Mouse (Mus musculus) activated CD4-positive, CD25-positive, alpha-beta regulatory T cell (primary cell): Measurements from ENCODE around the gene Fat2. TPM values are rescaled to one million over a fixed set of nuclear protein-coding genes. Genes with fewer than 3 reads are reported as not detected.

ENCODE experiments used
- polyA plus RNA-seq, 2 experiments: library from polyadenylated mRNA; unstranded; fragments of 100-300 nt; shearing (Covaris generic); gene quantifications; one replicate each; pipeline ENCODE4 v1.2.1; 2017

The Fat2 gene
- polyA plus RNA-seq = under 1 TPM in 1 of 2 experiments, not detected in 1; 0.02 TPM

GRCm38 (mm10) chr11:55336101-55336891 is at the start of gene Fat2:
Fat2 (minus strand) TSS chr11:55336564.

GRCm38 (mm10) chr11:55204159-55204596 is 132.2 kb downstream of the Fat2 start, which contains the start of gene Slc36a1:
Slc36a1 (plus strand) TSS chr11:55204350.

Other genes starting within 250 kb of the Fat2 start
- 100 to 1,000 TPM in 1 of 2 experiments, 10 to 100 TPM in 1; 89.6 to 186 TPM for gene Gm2a, start 238.4 kb downstream of the Fat2 start, polyA plus RNA-seq
- under 1 TPM; 0.22 to 0.86 TPM for gene Slc36a3, start 184.9 kb downstream of the Fat2 start, polyA plus RNA-seq
- gene Slc36a2, start 151.5 kb downstream of the Fat2 start, polyA plus RNA-seq = under 1 TPM in 1 of 2 experiments, not detected in 1; 0.21 TPM
- 1 to 10 TPM; 1.9 to 2.1 TPM for gene Slc36a1, start 132.2 kb downstream of the Fat2 start, polyA plus RNA-seq
- under 1 TPM in 1 of 2 experiments, not detected in 1; 0.38 TPM for gene Sparc, start 86.6 kb upstream of the Fat2 start, polyA plus RNA-seq
- 100 to 1,000 TPM; 251 to 257 TPM for gene Atox1, start 124.7 kb upstream of the Fat2 start, polyA plus RNA-seq
- 100 to 1,000 TPM; 108 to 115 TPM for gene G3bp1, start 133.1 kb upstream of the Fat2 start, polyA plus RNA-seq